Mouse (Mus musculus): Measurements from ENCODE around the gene Fshr.
"Not testable (repeated sequence)": the region's sequence is repeated elsewhere in the genome, so short reads cannot be mapped to it uniquely, and the experiment has no call there.

Gene Fshr

GRCm38 (mm10) chr17:89200575-89200974, at the start of gene Fshr:
Gene Fshr, minus strand, starts transcription at chr17:89200675.
- no peak for DNase-seq (ENCODE audit: low read depth)

GRCm38 (mm10) chr17:89202181-89202580, 1.7 kb upstream of the Fshr start:
- DNase-seq (ENCODE audit: low read depth), result no peak

DNA sequence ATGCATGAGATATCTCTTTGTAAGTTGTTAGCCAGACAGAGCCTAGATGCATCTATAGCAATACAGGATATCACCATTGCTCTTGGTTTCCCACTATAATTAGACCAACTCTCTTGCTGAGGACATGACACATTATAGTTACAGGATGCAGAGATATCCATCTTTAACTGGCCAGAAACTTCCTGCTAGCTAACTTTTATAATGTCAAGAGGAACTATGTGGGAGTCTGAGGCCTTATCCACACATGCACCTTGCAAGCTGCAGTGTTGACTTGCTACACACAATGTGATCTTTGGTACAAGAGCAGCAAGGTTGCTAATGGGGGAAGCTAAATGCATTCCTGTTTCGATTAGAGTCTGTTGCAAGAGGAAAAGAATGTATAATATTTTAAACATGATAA, 26.9 kb downstream of the Fshr start:
- no peak for DNase-seq (ENCODE audit: low read depth)

DNA sequence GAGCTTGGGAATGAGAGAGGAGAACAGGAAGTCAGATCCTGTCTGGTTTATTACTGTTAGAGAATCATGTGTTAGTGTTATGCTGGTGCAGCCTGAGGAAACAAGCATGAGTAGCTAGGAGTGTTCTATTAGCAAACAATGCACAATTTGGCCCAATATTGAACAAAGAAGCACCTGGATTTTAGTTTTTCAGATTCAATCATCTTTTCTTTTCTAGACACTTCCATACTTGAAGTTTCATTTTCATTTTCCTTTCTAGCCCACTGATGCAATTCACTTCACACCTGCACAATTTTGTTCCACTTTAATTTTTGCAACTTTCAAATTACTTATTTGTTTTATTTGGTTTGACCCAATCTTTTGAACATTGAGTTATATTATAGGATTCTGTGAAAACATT, 35.7 kb downstream of the Fshr start:
- no peak for DNase-seq (ENCODE audit: low read depth)

GRCm38 (mm10) chr17:89162475-89162874, 38.0 kb downstream of the Fshr start:
- no peak for DNase-seq (ENCODE audit: low read depth)

DNA sequence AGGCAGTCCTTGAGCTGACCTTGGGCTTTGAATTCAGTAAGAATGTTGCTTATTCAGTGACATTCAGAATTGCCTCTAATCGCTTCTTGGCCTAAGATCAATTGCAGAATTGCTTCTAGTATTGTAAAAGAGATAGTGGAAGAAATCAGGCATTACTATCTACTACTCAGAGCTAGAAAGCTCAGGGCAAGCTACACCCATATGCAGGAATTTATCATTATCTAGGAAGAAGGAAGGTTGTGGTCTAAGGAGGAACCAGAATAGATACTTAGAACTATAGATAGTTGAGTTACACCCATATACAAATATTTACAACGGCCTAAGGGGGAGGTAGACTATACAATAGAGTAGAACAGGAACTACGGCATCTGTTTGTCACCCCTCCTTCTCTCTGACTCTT, 41.1 kb downstream of the Fshr start:
- DNase-seq (ENCODE audit: low read depth), result not testable (repeated sequence)

- DNase-seq (ENCODE audit: low read depth), result no peak
Measured at GRCm38 (mm10) chr17:89144806-89145205, 55.7 kb downstream of the Fshr start.

- no peak for DNase-seq (ENCODE audit: low read depth)
Measured at GRCm38 (mm10) chr17:89120023-89120422, 80.5 kb downstream of the Fshr start.

DNA sequence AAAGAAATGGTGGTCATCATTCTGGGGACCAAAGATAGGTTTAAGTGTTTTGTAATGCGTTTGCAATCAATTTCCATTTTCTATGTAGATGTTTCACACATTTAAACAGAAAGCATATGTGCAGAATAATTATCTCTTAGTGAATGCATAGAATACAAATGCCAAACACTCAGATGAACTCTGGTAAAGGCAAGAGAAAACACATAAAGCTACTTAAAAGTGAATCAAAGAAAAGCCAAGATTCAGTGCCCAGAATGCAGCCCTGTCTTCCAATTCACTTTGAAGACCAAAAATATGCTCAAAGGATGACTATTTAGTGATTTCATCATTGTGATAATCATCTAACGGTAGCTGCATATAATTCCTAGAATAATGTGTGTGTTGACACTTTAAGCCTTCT, 81.2 kb downstream of the Fshr start:
- DNase-seq (ENCODE audit: low read depth), result no peak

GRCm38 (mm10) chr17:89113944-89114343, 86.5 kb downstream of the Fshr start:
- DNase-seq (ENCODE audit: low read depth), result no peak

GRCm38 (mm10) chr17:89100719-89101350, 99.6 kb downstream of the Fshr start:
- DNase-seq (ENCODE audit: low read depth), result no peak

GRCm38 (mm10) chr17:89099733-89100132, 100.7 kb downstream of the Fshr start:
- not testable (repeated sequence) for DNase-seq (ENCODE audit: low read depth)

GRCm38 (mm10) chr17:89089692-89090475, 110.6 kb downstream of the Fshr start:
- DNase-seq (ENCODE audit: low read depth), result no peak

GRCm38 (mm10) chr17:89082897-89083296, 117.6 kb downstream of the Fshr start:
- DNase-seq (ENCODE audit: low read depth), result no peak

GRCm38 (mm10) chr17:89079706-89080105, 120.8 kb downstream of the Fshr start:
- no peak for DNase-seq (ENCODE audit: low read depth)

GRCm38 (mm10) chr17:89064327-89065095, 136.0 kb downstream of the Fshr start:
- DNase-seq (ENCODE audit: low read depth), result no peak

DNA sequence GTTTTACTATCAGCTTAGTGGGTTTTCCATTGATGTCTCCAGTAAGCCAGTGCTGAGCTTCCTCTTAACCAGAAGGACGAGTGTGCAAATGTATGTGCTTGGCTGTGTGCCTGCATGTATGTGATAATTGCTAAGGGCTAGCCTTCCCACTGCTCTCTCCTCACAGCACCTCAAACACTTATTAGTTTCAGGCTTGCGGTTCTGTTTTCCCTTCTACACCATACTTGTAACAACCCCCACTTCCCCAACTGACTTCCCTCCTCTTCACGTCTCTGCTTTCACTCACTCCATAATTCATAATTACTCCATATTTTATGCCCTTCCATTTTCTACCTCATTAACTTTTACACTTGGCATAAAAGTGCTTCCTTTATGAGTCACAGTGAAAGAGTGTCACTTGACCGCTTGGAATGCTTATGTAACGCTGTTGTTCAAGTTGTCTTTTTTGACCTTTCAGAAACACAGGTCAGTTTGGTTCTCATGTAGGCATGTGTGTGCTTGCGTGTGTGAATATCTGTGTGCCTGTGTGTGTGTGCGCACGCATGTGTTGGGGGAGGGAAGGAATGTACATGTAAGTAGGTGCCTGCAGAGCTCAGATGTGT, 138.0 kb downstream of the Fshr start:
- DNase-seq (ENCODE audit: low read depth), result no peak

GRCm38 (mm10) chr17:89051031-89051563, 149.4 kb downstream of the Fshr start:
- DNase-seq (ENCODE audit: low read depth), result no peak

- no peak for DNase-seq (ENCODE audit: low read depth)
Measured at GRCm38 (mm10) chr17:89049071-89049470, 151.4 kb downstream of the Fshr start.

DNA sequence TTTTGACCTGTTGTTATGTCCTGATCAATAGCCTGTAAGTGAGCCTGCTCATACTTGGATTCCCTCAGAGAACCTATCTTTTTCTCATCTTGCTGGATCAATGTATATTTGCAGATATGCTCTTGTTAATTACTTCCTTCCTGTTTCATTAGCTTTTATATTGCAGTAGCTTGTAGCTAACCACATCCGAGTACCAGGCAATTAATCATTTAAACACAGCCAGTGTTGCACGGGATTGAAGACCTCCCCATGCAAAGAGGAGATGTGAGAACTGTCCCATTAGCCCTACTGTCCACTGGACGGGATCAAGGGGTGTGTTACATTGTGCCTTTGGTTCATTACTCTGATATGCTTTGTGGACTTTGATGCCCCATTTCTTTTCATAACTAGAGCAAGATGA, 154.5 kb downstream of the Fshr start:
- DNase-seq (ENCODE audit: low read depth), result no peak

GRCm38 (mm10) chr17:89036723-89037122, 163.8 kb downstream of the Fshr start:
- DNase-seq (ENCODE audit: low read depth), result no peak

DNA sequence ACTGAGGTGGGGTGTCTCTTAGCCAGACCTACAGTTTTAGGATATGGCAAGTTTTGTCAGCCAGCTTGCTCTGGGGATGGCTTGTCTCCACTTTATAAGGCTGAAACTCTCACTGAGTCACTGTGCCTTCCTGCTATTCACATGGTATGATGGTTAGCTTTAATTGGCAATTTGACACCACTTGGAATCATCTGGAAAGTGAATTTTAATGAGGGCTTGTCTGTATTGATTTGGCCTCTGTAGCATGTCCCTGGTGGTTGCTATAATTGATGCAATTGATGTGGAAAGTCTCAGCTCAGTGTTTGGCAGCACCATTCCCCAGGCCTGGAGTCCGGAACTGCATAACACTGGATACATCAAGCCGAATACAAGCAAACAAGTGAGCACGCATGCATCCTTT, 164.4 kb downstream of the Fshr start:
- no peak for DNase-seq (ENCODE audit: low read depth)
